Mouse (Mus musculus): Measurements from ENCODE around the gene Kpna2.
"Not testable (repeated sequence)": the region's sequence is repeated elsewhere in the genome, so short reads cannot be mapped to it uniquely, and the experiment has no call there.

The Kpna2 gene

GRCm38 (mm10) chr11:106985979-106986604 is 13.2 kb downstream of the Kpna2 start:
- DNase-seq (ENCODE audit: low read depth, low spot score), result not testable (repeated sequence)

GRCm38 (mm10) chr11:106982351-106982750 is 17.0 kb downstream of the Kpna2 start:
- DNase-seq (ENCODE audit: low read depth, low spot score), result no peak

DNA sequence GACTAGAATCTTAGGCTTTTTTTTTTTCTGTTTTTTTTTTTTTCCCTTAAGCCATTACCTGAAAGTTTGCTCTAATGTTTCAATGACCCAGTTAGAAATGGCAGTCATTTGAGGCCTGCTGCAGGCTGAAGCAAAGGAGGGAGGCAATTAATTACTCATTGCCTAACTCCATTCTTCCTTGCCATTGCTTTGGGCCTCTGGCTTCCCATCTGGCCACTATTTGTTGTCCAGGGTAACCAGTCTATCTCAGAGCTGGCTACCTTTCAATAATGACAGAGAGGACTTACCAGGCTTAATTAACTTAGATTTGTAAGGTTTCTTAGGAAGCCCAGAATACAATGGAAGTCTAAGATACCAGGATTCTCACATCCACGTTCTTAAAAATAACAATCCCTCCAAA is 17.6 kb downstream of the Kpna2 start:
- DNase-seq (ENCODE audit: low read depth, low spot score), result no peak

GRCm38 (mm10) chr11:106980455-106980854 is 18.9 kb downstream of the Kpna2 start:
- peak; percentile 63 for DNase-seq (ENCODE audit: low read depth, low spot score)

DNA sequence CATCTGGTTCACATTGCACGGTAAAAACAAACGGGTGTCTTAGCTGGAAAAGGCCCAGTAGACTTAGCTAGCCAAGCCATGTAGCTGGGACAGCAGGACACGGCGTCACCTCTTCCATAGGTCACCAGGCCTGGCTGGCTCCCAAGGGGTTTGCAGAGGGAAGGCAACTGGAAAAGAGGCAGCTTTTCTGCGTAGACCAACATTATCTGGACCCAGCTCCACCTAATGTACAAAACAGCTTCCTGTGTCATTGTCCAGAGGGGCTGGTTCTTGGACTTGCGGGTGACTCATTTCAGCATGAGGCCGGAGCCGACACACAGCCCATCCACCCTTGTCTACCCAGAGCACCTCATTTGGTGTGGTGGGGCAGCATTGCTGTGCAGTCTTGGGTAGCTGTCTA is 23.1 kb downstream of the Kpna2 start:
- DNase-seq (ENCODE audit: low read depth, low spot score), result no peak

GRCm38 (mm10) chr11:106975419-106976177 is 23.7 kb downstream of the Kpna2 start:
- no peak for DNase-seq (ENCODE audit: low read depth, low spot score)

- DNase-seq (ENCODE audit: low read depth, low spot score), result no peak
Observed at GRCm38 (mm10) chr11:106974440-106974839, 24.9 kb downstream of the Kpna2 start.

DNA sequence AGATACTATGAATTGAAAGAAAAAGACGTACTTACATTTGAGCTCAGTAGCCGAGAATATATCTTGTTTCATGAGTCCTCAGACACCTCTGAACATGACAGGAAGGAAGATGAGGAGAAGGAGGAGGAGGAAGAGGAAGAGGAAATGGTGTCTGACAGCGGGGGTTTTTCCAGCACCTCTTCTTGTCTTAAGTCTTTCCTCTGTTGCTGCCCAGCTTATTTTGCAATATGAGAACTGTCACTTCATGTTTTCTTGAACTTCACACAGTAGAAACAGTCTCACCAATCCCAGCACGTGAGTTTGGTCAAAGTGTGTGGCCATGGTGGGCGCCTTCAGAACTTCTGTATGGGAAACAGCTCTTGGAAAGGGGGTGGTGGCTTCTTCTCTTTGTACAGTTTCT is 26.3 kb downstream of the Kpna2 start:
- no peak for DNase-seq (ENCODE audit: low read depth, low spot score)

GRCm38 (mm10) chr11:106969798-106970197 is 29.5 kb downstream of the Kpna2 start:
- DNase-seq (ENCODE audit: low read depth, low spot score), result no peak

GRCm38 (mm10) chr11:106967630-106968029 is 31.7 kb downstream of the Kpna2 start:
- no peak for DNase-seq (ENCODE audit: low read depth, low spot score)

DNA sequence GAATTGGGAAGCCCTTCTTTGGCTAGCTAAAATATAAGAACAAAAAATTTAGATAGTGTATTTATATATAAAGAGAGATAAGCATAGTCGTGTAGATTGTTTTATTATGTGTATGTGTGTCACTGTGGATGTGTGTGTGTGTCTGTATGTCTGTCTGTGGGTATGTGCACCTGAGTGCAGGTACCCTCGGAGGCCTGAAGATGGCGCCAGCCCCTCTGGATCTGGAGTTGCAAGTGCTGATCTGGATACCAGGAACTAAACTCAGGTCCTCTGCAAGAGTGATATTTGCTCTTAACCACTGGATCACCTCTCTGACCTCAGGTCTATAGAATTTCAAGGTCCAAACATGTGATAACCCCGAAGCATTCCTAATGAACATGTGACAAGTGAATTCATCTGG is 33.5 kb downstream of the Kpna2 start:
- DNase-seq (ENCODE audit: low read depth, low spot score), result no peak

- DNase-seq (ENCODE audit: low read depth, low spot score), result no peak
Observed at GRCm38 (mm10) chr11:106962310-106962709, 37.0 kb downstream of the Kpna2 start.

- no peak for DNase-seq (ENCODE audit: low read depth, low spot score)
Observed at GRCm38 (mm10) chr11:106961471-106962081, 37.8 kb downstream of the Kpna2 start.

DNA sequence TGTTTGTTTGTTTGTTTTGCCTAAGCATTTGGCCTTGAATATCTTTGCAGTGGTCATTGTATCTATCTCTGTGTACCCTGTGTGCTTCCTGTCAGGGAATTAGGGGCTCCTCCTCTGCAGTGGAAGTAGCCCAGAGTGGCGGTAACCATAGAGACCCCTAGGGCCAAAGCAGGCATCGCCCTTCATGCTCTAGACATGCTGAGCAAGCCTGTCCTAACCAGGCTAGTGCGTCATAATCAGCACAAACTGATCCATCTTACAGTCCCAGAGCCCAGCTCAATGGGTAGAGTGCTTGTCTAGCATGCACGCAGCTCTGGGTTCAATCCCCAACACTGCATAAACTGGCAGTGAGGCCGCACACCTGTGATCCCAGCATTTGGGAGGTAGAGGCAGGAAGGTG is 40.2 kb downstream of the Kpna2 start:
- DNase-seq (ENCODE audit: low read depth, low spot score), result no peak

DNA sequence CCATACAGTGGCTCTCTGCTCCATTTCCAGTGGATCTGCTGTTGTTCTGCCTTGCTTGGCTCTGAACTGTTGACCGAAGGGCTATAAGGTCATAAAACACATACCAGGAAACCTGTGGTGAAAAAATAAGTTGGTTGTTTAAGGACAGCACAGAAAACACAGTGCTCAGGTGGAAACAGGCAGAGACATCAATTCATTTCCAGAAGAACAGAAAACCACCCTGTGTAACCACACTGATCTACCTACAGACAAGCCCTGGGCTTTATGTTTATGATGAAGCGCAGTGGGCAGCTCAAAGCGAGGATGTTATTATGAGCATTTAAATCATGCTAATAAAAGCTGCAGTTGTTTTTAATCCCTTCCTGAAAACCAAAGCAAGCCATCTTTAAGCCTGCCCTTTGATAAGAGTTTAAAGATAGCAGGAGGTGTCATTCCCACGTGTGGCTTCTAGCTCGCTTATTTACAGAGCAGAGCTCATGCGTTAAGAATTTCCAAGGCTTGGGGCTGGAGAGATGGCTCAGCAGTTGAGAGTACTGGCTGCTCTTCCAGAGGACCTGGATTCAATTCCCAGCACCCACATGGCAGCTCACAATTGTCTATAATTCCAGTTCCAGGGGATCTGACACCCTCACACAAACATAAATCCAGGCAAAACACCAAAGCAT is 40.8 kb downstream of the Kpna2 start:
- no peak for DNase-seq (ENCODE audit: low read depth, low spot score)

GRCm38 (mm10) chr11:106957271-106957980 is 41.9 kb downstream of the Kpna2 start:
- DNase-seq (ENCODE audit: low read depth, low spot score), result no peak

- no peak for DNase-seq (ENCODE audit: low read depth, low spot score)
Observed at GRCm38 (mm10) chr11:106954566-106954965, 44.8 kb downstream of the Kpna2 start.

- no peak for DNase-seq (ENCODE audit: low read depth, low spot score)
Observed at GRCm38 (mm10) chr11:106954116-106954515, 45.2 kb downstream of the Kpna2 start.

Measured in embryo, embryonic 11.5 days (tissue).